Mouse (Mus musculus) embryonic facial prominence, embryonic 10.5 days (tissue): ENCODE data around the gene Hdac9. TPM values are rescaled to one million over a fixed set of nuclear protein-coding genes. Genes with fewer than 3 reads are reported as not detected.
"Not testable (repeated sequence)": the region's sequence is repeated elsewhere in the genome, so short reads cannot be mapped to it uniquely, and the experiment has no call there.

Experiments used
- DNase-seq: peaks from one replicate; pipeline ENCODE4 v3.0.0-alpha.2; 2017; ENCODE audit warnings: low spot score
- H3K27ac ChIP-seq: fragments of 300-500 bp; sonication (generic); replicated peaks from 2 replicates; pipeline ENCODE4 v1.5.1; 2016; ENCODE audit warnings: mild to moderate bottlenecking
- H3K27me3 ChIP-seq: fragments of 300-500 bp; sonication (generic); replicated peaks from 2 replicates; pipeline ENCODE4 v1.6.1; 2016; ENCODE audit warnings: low read depth, mild to moderate bottlenecking; ENCODE audit not compliant: poor library complexity, severe bottlenecking
- H3K36me3 ChIP-seq: fragments of 300-500 bp; sonication (generic); replicated peaks from 2 replicates; pipeline ENCODE4 v1.6.1; 2016; ENCODE audit warnings: mild to moderate bottlenecking, moderate library complexity
- H3K4me1 ChIP-seq: fragments of 300-500 bp; sonication (generic); 2 replicates; pipeline ENCODE4 v1.6.1; 2016
- H3K4me3 ChIP-seq: fragments of 300-500 bp; sonication (generic); 2 replicates; pipeline ENCODE4 v1.5.1; 2016; ENCODE audit warnings: mild to moderate bottlenecking, moderate library complexity
- H3K9me3 ChIP-seq: fragments of 300-500 bp; sonication (generic); 2 replicates; pipeline ENCODE4 v1.6.1; 2016; ENCODE audit warnings: mild to moderate bottlenecking
- WGBS: fragments of 180-500 bp; shearing (Covaris S2); methylation state at CpG from one replicate; pipeline ENCODE4 v1.1.7; 2016; 5-methylcytosine and 5-hydroxymethylcytosine counted together
- polyA plus RNA-seq: library from polyadenylated mRNA; unstranded; fragments of >200 nt; fragmentation: Nextera tagmentation; extraction: Ambion mirVana; gene quantifications from 2 replicates; pipeline ENCODE4 v1.2.1, GENCODE M21; 2016

Gene Hdac9
- polyA plus RNA-seq, 1 experiment from 2014 or later = 3.5 TPM

- DNase-seq = no peak
- Histone ChIP-seq H3K27ac (no peak overlapping the region), H3K27me3 (no peaks in the 10 kb centered on the region), H3K36me3 (no peaks in the 10 kb centered on the region), H3K9me3 (no peaks in the 10 kb centered on the region), H3K4me3 (no peak overlapping the region), H3K4me1 (no peaks in the 10 kb centered on the region)
These were observed 427.3 kb downstream of the Hdac9 start for GRCm38 (mm10) chr12:34489629-34490028.

- no peak for DNase-seq
- H3K36me3 ChIP-seq = no peaks in the 10 kb centered on the region
- no peaks in the 10 kb centered on the region for H3K27me3 ChIP-seq
- H3K27ac ChIP-seq = no peak overlapping the region
- no peak overlapping the region for H3K4me3 ChIP-seq
- no peaks in the 10 kb centered on the region for H3K4me1 ChIP-seq
- 73% methylated on average over 1 of the region's 1 CpGs for WGBS
- H3K9me3 ChIP-seq = no peaks in the 10 kb centered on the region
These were observed 429.2 kb downstream of the Hdac9 start for GRCm38 (mm10) chr12:34487666-34488065.

- Histone ChIP-seq H3K9me3 (no peaks in the 10 kb centered on the region), H3K27me3 (no peaks in the 10 kb centered on the region), H3K4me3 (no peak overlapping the region), H3K4me1 (no peaks in the 10 kb centered on the region), H3K27ac (no peak overlapping the region), H3K36me3 (no peaks in the 10 kb centered on the region)
- no peak for DNase-seq
- 59% methylated on average over 3 of the region's 3 CpGs for WGBS
These were observed 429.9 kb downstream of the Hdac9 start for GRCm38 (mm10) chr12:34487021-34487420.

GRCm38 (mm10) chr12:34486016-34486415 lies 430.9 kb downstream of the Hdac9 start:
- no peaks in the 10 kb centered on the region for H3K27me3 ChIP-seq
- no peaks in the 10 kb centered on the region for H3K4me1 ChIP-seq
- DNase-seq = no peak
- no peaks in the 10 kb centered on the region for H3K36me3 ChIP-seq
- no peak overlapping the region for H3K27ac ChIP-seq
- no peaks in the 10 kb centered on the region for H3K9me3 ChIP-seq
- WGBS = 84% methylated on average over 2 of the region's 2 CpGs
- H3K4me3 ChIP-seq = no peak overlapping the region

GRCm38 (mm10) chr12:34481702-34482101 lies 435.2 kb downstream of the Hdac9 start:
- no peak for DNase-seq
- 93% methylated on average over 5 of the region's 5 CpGs for WGBS
- Histone ChIP-seq H3K4me1 (no peaks in the 10 kb centered on the region), H3K27me3 (no peaks in the 10 kb centered on the region), H3K9me3 (no peaks in the 10 kb centered on the region), H3K27ac (no peak overlapping the region), H3K36me3 (no peaks in the 10 kb centered on the region), H3K4me3 (no peak overlapping the region)

- Histone ChIP-seq H3K4me3 (no peak overlapping the region), H3K9me3 (no peaks in the 10 kb centered on the region), H3K27ac (no peak overlapping the region), H3K4me1 (peaks cover 5% of the 10 kb centered on the region; the same call in 1 of the 2 replicates), H3K36me3 (no peaks in the 10 kb centered on the region), H3K27me3 (no peaks in the 10 kb centered on the region)
- WGBS = 81% methylated on average over 10 of the region's 10 CpGs
- DNase-seq = no peak
These were observed 443.8 kb downstream of the Hdac9 start for GRCm38 (mm10) chr12:34472949-34473651.

- H3K4me1 ChIP-seq = peaks cover 5% of the 10 kb centered on the region; the same call in 1 of the 2 replicates
- no peaks in the 10 kb centered on the region for H3K27me3 ChIP-seq
- no peaks in the 10 kb centered on the region for H3K9me3 ChIP-seq
- no peak for DNase-seq
- no peak overlapping the region for H3K4me3 ChIP-seq
- no peak overlapping the region for H3K27ac ChIP-seq
- no peaks in the 10 kb centered on the region for H3K36me3 ChIP-seq
- WGBS = 60% methylated on average over 4 of the region's 4 CpGs
These were observed 444.4 kb downstream of the Hdac9 start for GRCm38 (mm10) chr12:34472542-34472941.

GRCm38 (mm10) chr12:34461728-34462127 lies 455.2 kb downstream of the Hdac9 start:
- no peak for DNase-seq

GRCm38 (mm10) chr12:34452643-34453042 lies 464.3 kb downstream of the Hdac9 start:
- H3K27me3 ChIP-seq = no peaks in the 10 kb centered on the region
- H3K9me3 ChIP-seq = no peaks in the 10 kb centered on the region
- H3K36me3 ChIP-seq = no peaks in the 10 kb centered on the region
- H3K4me3 ChIP-seq = no peak overlapping the region
- no peak overlapping the region for H3K27ac ChIP-seq
- DNase-seq = no peak
- 0 out of 2 replicates have a peak, but pooled peaks cover 5% of the 10 kb centered on the region for H3K4me1 ChIP-seq
- 90% methylated on average over 5 of the region's 5 CpGs for WGBS

More at GRCm38 (mm10) chr12:34461728-34462127, 455.2 kb downstream of the Hdac9 start:
- no peak overlapping the region for H3K27ac ChIP-seq
- no peak overlapping the region for H3K4me3 ChIP-seq
- no peaks in the 10 kb centered on the region for H3K36me3 ChIP-seq
- no peaks in the 10 kb centered on the region for H3K4me1 ChIP-seq
- WGBS = 86% methylated on average over 1 of the region's 1 CpGs
- H3K27me3 ChIP-seq = no peaks in the 10 kb centered on the region
- no peaks in the 10 kb centered on the region for H3K9me3 ChIP-seq

- Histone ChIP-seq H3K27me3 (no peaks in the 10 kb centered on the region), H3K4me1 (0 out of 2 replicates have a peak, but pooled peaks cover 5% of the 10 kb centered on the region), H3K9me3 (no peaks in the 10 kb centered on the region), H3K27ac (no peak overlapping the region), H3K4me3 (no peak overlapping the region), H3K36me3 (no peaks in the 10 kb centered on the region)
- no peak for DNase-seq
- 62% methylated on average over 2 of the region's 2 CpGs for WGBS
These were observed 465.7 kb downstream of the Hdac9 start for GRCm38 (mm10) chr12:34451198-34451597.

GRCm38 (mm10) chr12:34444724-34445123 lies 472.2 kb downstream of the Hdac9 start:
- H3K4me3 ChIP-seq, H3K27me3 ChIP-seq, H3K9me3 ChIP-seq, H3K4me1 ChIP-seq, H3K27ac ChIP-seq, DNase-seq, H3K36me3 ChIP-seq: not testable (repeated sequence)
- WGBS = 89% methylated on average over 1 of the region's 1 CpGs

GRCm38 (mm10) chr12:34440930-34441329 lies 476.0 kb downstream of the Hdac9 start:
- Histone ChIP-seq H3K36me3 (no peaks in the 10 kb centered on the region), H3K4me3 (no peak overlapping the region), H3K27me3 (no peaks in the 10 kb centered on the region), H3K9me3 (no peaks in the 10 kb centered on the region), H3K4me1 (no peaks in the 10 kb centered on the region), H3K27ac (no peak overlapping the region)
- DNase-seq = no peak
- 76% methylated on average over 8 of the region's 8 CpGs for WGBS

- Histone ChIP-seq H3K9me3 (no peaks in the 10 kb centered on the region), H3K4me1 (peaks cover 12% of the 10 kb centered on the region), H3K4me3 (no peak overlapping the region), H3K36me3 (no peaks in the 10 kb centered on the region), H3K27me3 (no peaks in the 10 kb centered on the region), H3K27ac (no peak overlapping the region; the same call in 1 of the 2 replicates)
- 74% methylated on average over 6 of the region's 6 CpGs for WGBS
- DNase-seq = no peak
These were observed 484.0 kb downstream of the Hdac9 start for GRCm38 (mm10) chr12:34432919-34433318.
